Mouse (Mus musculus): ENCODE measurements at regions not wholly inside any gene's neighbourhood (a gene's known extent, or its start where the extent isn't known, plus 50 kb on each side); places are given as distances from the start of the nearest gene placed in this dataset.
"Not testable (repeated sequence)": the region's sequence is repeated elsewhere in the genome, so short reads cannot be mapped to it uniquely, and the experiment has no call there.

GRCm38 (mm10) chr10:96685991-96686601 lies 69.3 kb downstream of the Btg1 start:
- peak; percentile 25 for DNase-seq (ENCODE audit: low spot score)

DNA sequence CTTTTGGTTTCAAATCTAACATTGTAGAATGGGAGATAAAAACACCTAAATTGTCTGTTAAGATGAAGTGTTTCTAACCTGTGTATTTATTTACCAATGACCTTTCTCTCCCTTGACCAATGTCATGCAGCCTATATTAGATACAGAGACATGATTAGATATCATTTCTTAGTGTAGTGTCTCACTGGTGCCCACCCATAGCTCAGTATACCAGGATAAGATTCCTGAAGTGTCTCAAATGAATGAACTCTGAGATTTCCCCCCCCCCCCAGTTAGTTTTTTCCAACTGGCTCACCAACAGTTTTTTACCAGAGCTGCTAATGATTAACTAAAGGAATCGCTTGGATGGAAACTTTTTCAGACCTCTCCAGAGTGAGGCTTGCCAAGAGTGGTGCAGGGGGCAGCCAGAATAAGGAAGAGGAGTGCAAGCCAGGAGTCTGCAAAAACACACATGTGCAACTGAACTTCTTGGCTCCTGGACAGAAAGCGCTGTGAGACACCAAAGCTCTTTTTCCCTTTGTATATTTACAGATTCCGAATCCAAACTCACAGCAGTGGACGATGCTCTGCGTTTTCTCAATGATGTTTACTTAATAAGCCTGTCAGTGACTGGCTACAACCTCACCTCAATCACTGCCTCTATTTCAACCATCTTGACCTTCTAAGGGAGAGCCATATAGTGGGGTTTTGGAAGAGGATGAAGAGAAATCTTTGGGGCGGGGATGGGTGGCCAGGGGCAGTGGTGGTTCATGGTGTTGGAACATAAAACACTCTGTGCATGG lies 70.0 kb downstream of the Btg1 start:
- peak; percentile 38 for DNase-seq (ENCODE audit: low spot score)

GRCm38 (mm10) chr10:96687441-96687772 lies 70.6 kb downstream of the Btg1 start:
- DNase-seq (ENCODE audit: low spot score) = no peak

DNA sequence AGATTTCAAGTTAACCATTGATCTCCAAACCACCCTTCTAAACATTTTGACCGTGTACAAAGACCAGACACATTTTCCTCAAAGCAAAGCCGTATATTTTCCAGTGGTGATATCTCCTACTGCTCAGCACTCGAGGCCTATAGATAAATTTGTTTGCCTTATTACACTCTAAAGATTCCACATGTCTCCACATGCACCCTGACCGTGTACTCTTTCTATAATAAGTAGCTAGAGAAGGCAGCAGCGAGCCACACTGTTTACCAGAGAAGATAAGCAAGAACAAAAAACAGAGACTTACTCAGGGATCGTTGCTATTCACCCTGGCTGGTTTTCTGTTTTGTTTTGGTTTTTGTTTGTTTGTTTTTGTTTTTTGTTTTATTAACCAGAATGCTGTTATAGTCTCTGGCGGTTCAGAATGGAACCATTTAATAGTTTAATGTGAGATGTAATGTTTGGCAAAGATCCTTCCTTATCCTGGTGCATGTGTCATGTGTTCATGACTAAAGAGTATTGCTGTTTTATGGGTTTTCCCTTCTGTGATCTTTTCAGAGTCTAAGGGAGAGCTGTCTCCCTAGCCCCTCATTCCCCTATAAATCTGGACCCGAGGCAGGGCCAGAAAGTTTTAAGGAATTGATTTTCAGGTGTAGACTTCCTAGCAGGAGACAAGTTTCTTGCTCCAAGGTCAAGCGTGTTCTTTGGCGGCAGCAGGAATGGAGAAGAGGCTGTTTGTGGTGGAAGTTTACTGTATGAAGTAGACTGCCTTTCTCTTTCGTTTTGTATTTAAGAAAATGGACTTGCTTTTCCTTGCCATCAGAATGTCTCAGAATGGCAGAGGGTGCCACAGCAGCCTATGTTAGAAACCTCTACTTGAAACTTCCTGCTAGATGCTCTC lies 73.4 kb downstream of the Btg1 start:
- no peak for DNase-seq (ENCODE audit: low spot score)

GRCm38 (mm10) chr10:96690868-96691302 lies 74.1 kb downstream of the Btg1 start:
- no peak for DNase-seq (ENCODE audit: low spot score)

- DNase-seq (ENCODE audit: low spot score) = no peak
These were observed 74.6 kb downstream of the Btg1 start for GRCm38 (mm10) chr10:96691319-96691870.

- DNase-seq (ENCODE audit: low spot score) = no peak
These were observed 76.0 kb downstream of the Btg1 start for GRCm38 (mm10) chr10:96692821-96693220.

DNA sequence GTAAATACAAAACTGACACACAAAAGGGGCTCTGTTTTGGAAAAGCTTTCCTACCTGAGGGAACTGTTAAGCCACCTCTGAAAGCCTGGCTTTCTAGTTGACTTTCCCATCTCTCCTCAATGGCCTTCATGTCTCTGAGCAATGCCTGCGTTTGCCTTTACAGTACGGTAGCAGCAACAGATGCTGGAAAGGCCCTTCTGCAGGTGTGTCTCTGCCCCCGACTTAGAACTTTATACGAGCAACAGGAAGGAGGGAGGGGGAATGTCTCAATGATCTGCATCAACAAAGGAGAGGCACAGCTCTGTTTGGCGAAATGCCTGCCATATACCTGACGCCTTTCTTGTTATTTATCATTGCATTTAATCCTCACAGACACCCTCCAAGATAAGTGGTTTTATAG lies 77.0 kb downstream of the Btg1 start:
- no peak for DNase-seq (ENCODE audit: low spot score)

DNA sequence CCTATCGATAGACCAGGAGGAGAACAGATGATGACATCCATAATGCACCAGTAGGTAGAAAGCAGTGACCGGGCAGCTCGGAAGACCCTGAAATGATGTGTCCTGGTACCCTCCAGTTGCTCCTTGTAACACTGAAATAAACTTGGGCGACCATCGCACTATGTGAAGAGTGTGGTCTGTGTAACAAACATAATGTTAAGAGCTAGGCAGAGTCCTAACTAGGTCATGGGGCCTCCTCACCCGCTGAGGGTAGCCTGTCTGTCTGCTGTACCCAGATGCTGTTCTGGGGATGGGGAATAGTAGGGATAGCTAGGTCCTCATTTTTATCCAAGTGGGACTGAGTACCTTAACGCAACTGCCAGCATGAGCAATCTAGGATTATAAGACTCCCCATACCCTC lies 79.8 kb downstream of the Btg1 start:
- DNase-seq (ENCODE audit: low spot score) = no peak

GRCm38 (mm10) chr10:96697781-96698180 lies 81.0 kb downstream of the Btg1 start:
- no peak for DNase-seq (ENCODE audit: low spot score)

- DNase-seq (ENCODE audit: low spot score) = no peak
These were observed 89.8 kb downstream of the Btg1 start for GRCm38 (mm10) chr10:96706656-96707055.

- no peak for DNase-seq (ENCODE audit: low spot score)
These were observed 91.7 kb downstream of the Btg1 start for GRCm38 (mm10) chr10:96708471-96708870.

- DNase-seq (ENCODE audit: low spot score) = no peak
These were observed 93.0 kb downstream of the Btg1 start for GRCm38 (mm10) chr10:96709698-96710356.

DNA sequence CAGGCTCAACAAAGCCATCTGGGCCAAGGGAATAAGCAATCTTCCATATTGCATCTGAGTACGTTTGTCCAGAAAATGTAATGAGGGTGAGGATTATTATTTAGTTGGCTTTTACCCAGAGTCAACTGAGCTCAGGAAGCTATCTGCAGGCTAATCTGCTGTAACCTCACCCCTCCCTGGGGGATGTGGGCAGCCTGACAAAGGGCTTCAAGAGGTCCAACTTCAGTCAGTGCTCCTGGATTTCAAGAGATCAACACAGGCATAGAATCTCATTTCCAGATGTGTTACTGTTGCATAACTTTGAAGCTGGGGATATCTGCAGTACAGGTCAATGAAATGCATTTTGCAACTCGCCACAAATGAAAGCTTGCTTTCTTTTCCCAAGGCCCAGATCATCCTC lies 95.2 kb downstream of the Btg1 start:
- no peak for DNase-seq (ENCODE audit: low spot score)

- DNase-seq (ENCODE audit: low spot score) = no peak
These were observed 97.9 kb downstream of the Btg1 start for GRCm38 (mm10) chr10:96714702-96715101.

DNA sequence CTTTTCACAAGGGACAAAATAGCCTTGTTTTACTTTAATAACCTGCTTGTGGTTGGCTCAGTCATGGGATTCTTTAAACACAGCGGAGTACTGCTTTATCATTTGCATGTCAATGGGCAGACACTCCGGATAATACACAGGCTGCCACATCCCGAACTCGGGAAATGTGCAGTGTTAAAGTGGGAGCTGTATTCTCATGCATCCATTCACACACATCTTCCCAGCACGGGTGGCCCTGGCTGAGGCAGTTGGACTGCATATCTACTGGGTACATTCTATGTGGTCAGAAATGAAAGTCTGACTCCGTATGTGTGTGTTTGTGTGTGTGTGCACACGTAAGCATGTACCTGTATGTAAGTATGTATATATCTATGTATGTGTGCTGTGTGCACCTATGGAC lies 100.5 kb downstream of the Btg1 start:
- DNase-seq (ENCODE audit: low spot score) = no peak

GRCm38 (mm10) chr10:96718706-96719105 lies 101.9 kb downstream of the Btg1 start:
- DNase-seq (ENCODE audit: low spot score) = not testable (repeated sequence)

GRCm38 (mm10) chr10:96720281-96720711 lies 103.5 kb downstream of the Btg1 start:
- DNase-seq (ENCODE audit: low spot score) = peak; percentile 11

DNA sequence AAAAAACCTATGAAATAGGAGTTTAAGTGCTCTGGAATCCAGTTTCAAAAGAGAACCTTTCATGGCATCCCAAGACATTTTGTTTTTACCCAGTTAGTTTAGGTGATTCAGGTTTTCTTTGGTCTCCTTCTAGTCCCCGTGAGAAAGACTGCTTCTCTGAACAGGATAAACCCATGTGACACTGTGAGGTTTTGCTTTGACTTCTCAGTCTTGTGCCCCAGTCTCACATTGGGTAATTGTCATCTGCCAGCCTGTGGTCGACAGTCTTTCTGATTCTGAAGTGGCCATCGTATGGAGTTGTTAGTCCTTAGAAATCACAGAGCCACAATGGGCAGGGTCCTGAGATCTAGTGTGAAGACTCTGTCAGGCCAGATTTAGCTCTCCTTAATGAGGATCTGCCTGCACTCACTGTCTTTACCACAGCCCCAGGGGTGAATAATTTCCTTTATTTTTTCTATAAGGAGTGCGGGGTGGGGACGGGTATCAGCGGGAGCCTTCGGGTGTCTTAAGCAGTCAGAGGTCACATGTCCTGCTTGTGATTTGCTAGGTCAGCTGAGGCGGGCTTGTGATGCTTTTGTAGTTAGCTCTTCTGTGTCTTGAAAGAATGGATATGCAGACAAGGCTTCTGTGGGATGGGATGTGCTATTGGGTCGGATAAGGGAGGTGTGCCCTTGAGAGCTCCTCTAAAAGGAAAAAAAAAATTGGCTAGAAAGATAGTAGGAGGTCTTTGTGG lies 104.3 kb downstream of the Btg1 start:
- DNase-seq (ENCODE audit: low spot score) = no peak

GRCm38 (mm10) chr10:96722491-96722890 lies 105.7 kb downstream of the Btg1 start:
- DNase-seq (ENCODE audit: low spot score) = peak; percentile 41

GRCm38 (mm10) chr10:96723071-96723470 lies 106.3 kb downstream of the Btg1 start:
- DNase-seq (ENCODE audit: low spot score) = no peak

All from ovary, postnatal 14 days (tissue).